In the genomic region with DNA sequence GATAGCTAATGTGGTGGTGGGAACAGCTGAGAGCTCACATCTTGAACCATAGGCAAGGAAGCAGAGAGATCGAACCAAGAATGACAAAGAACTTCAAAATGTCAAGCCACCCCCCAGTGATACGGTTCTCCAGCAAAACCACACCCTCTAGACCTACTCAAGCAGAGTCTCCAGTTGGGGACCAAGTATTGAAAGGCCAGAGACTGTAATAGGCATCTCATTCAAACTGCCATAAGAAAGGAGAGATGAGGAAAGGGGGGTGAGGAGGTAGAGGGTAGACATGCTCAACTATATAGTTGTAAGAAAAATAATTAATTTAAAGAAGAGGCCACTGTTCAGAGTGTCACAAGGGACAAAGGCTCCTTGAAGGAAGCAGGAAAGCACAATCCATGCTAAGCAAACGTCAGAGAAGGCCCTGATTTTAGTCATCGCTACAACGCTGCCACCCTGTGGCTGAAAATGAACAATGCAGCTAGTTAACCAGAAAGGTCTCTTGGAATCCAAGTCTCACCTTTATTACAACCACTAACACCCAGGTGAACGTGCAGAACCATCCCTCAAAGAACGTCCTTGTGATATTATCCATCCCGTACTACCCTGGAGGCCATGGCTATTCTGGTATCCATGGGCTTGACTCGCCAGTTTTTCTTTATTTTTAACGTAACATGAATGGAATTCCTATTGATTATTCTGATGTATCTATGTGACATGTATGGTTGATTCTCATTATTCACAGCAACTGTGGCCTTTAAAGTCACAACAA, we compare ENCODE assay signal across 8 mouse cellular contexts. TPM values are rescaled to one million over a fixed set of nuclear protein-coding genes. Genes with fewer than 3 reads are reported as not detected.
DNase-seq lines count a peak whose midpoint lies in the region; ATAC-seq lines count a peak whose summit lies in the region.

No protein-coding gene starts in this region.

- H3K4me2 ChIP-seq in forebrain, embryonic 12.5 days = no peak overlapping the region
- H3K4me2 ChIP-seq in hindbrain, embryonic 15.5 days = no peak overlapping the region

- H3K27me3 ChIP-seq in forebrain, embryonic 12.5 days = no peaks in the 10 kb centered on the region
- H3K27me3 ChIP-seq in hindbrain, embryonic 15.5 days = no peaks in the 10 kb centered on the region

- 24% methylated on average over 10 of the region's 10 CpGs for WGBS in forebrain, embryonic 12.5 days
- 26% methylated on average over 10 of the region's 10 CpGs for WGBS in hindbrain, embryonic 15.5 days

- no peak overlapping the region for H3K4me3 ChIP-seq in forebrain, embryonic 12.5 days (replicated peaks)
- no peak overlapping the region for H3K4me3 ChIP-seq in hindbrain, embryonic 15.5 days

- peak; percentile 66 to 91 for DNase-seq in adrenal gland, adult (ENCODE audit: inconsistent age in 2 of 2, low spot score in 1 of 2)
- no peak for DNase-seq in adrenal gland, adult 8-10 months
- peak; percentile 42 for DNase-seq in c-Kit-positive CD71-positive TER-119-positive erythroid progenitor cells, embryonic 14.5 days (ENCODE audit: low spot score)
- peak; percentile 74 to 82 for DNase-seq in left cerebral cortex, adult 18-20 months (ENCODE audit: low spot score in 2 of 2)
- DNase-seq in mesoderm, embryonic 11.5 days (ENCODE audit: low read depth, low spot score) = peak; percentile 73
- peak; percentile 32 to 71 for DNase-seq in spleen, adult 18-20 months

- no peaks in the 10 kb centered on the region for H3K36me3 ChIP-seq in forebrain, embryonic 12.5 days (replicated peaks)
- H3K36me3 ChIP-seq in hindbrain, embryonic 15.5 days = no peaks in the 10 kb centered on the region

- ATAC-seq in forebrain, embryonic 12.5 days (ENCODE audit: low FRiP score) = peak; percentile 78
- peak; percentile 63 for ATAC-seq in hindbrain, embryonic 15.5 days (ENCODE audit: low FRiP score, low read depth)

- no peaks in the 10 kb centered on the region for H3K9me3 ChIP-seq in forebrain, embryonic 12.5 days
- no peaks in the 10 kb centered on the region for H3K9me3 ChIP-seq in hindbrain, embryonic 15.5 days

- H3K27ac ChIP-seq in forebrain, embryonic 12.5 days = no peak overlapping the region
- no peak overlapping the region for H3K27ac ChIP-seq in hindbrain, embryonic 15.5 days (replicated peaks)

- H3K9ac ChIP-seq in forebrain, embryonic 12.5 days = no peak overlapping the region
- H3K9ac ChIP-seq in hindbrain, embryonic 15.5 days = no peak overlapping the region

- H3K4me1 ChIP-seq in forebrain, embryonic 12.5 days = peaks cover 2% of the 10 kb centered on the region; the same call in 1 of the 2 replicates
- peaks cover 2% of the 10 kb centered on the region; the same call in 1 of the 2 replicates for H3K4me1 ChIP-seq in hindbrain, embryonic 15.5 days (replicated peaks)

RNA-seq across cellular contexts. Expression of gene Creb3l2, which starts 5.9 kb away (rescaled TPM):
- total RNA-seq in adrenal gland, adult 8-10 months (2022) = 100 to 1,000 TPM in 3 of 4 experiments, 10 to 100 TPM in 1; 95.9 to 118 (median 110) TPM
- 5.5 and 5.7 TPM in 2 replicates for polyA plus RNA-seq in forebrain, embryonic 12.5 days (2016; fragmentation: Nextera tagmentation; extraction: Ambion mirVana)
- 3.8 and 4.1 TPM in 2 replicates for polyA plus RNA-seq in hindbrain, embryonic 15.5 days (2015; fragmentation: Nextera tagmentation; extraction: Ambion mirVana)
- total RNA-seq in left cerebral cortex, adult 18-20 months (2021) = 1 to 10 TPM; 6.9 to 7.0 TPM

Comparison
In these comparisons a context has a peak if more than half of its experiments do, and no peak if none do; other contexts are left out.
1. RNA of gene Creb3l2, which starts 5.9 kb away (total RNA-seq): 95.9 to 118 TPM in adrenal gland, adult 8-10 months; 6.9 to 7.0 TPM in left cerebral cortex, adult 18-20 months; every median in the first group is over 10 times any median in the second.